Mouse (Mus musculus) C2C12 (cell line): ENCODE data around the gene Vmn1r126. TPM values are rescaled to one million over a fixed set of nuclear protein-coding genes. Genes with fewer than 3 reads are reported as not detected.
"Not testable (repeated sequence)": the region's sequence is repeated elsewhere in the genome, so short reads cannot be mapped to it uniquely, and the experiment has no call there.

Experiments
- H3K27me3 ChIP-seq: one replicate; pipeline ENCODE4 v1.6.1; 2011; ENCODE audit not compliant: control insufficient read depth, insufficient read depth, insufficient read length
- H3K36me3 ChIP-seq: one replicate; pipeline ENCODE4 v1.6.1; 2011; ENCODE audit not compliant: control insufficient read depth, insufficient read depth
- H3K4me3 ChIP-seq: one replicate; pipeline ENCODE4 v1.5.1; 2011; ENCODE audit warnings: mild to moderate bottlenecking, control low read depth; ENCODE audit not compliant: poor library complexity, insufficient read depth, severe bottlenecking
- H3K79me2 ChIP-seq: one replicate; pipeline ENCODE4 v1.6.1; 2011; ENCODE audit not compliant: control insufficient read depth, insufficient read depth
- H3K79me3 ChIP-seq: one replicate; pipeline ENCODE4 v1.6.1; 2011; ENCODE audit warnings: low read depth, control low read depth
- H3ac ChIP-seq: one replicate; pipeline ENCODE3; 2011; ENCODE audit warnings: low read depth; ENCODE audit not compliant: control insufficient read depth, insufficient read length
- long read RNA-seq, 2 experiments: library from polyadenylated mRNA; unstranded; transcript quantifications; one replicate each; pipeline ENCODE4 v2.0.0; 2019 to 2020
- polyA plus RNA-seq: library from polyadenylated mRNA; unstranded; fragments of >200 nt; fragmentation: generic; extraction: Trizol; gene quantifications from one replicate; pipeline ENCODE4 v1.2.1, GENCODE M21; 2012; ENCODE audit warnings: missing spikeins

Gene Vmn1r126
- polyA plus RNA-seq, result not detected
- long read RNA-seq, experiment 1, result 0 reads
- long read RNA-seq, experiment 2, result 0 reads

DNA sequence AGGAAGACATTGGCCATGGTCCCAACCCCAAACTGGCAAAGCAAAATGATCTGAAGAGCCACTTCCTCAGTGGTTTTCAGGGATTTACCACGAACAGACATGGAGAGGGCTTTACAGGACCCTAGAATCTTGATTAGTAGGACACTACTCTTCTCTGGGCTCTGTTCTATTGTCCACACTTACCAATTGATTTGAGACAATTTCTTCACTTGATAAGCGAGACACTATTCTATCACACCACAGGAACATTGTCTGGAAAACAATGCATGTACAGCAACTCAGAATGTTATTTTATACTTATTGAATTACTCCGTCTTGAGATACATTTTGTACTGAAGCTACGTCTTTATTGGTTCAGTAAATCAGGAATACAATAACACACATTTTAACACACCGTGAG is at the start of gene Vmn1r126:
Gene Vmn1r126, minus strand, starts transcription at position 101 of the 400 bp plus-strand sequence.
- not testable (repeated sequence) for H3K79me2 ChIP-seq, H3K27me3 ChIP-seq, H3K79me3 ChIP-seq, H3K36me3 ChIP-seq, H3ac ChIP-seq, H3K4me3 ChIP-seq

DNA sequence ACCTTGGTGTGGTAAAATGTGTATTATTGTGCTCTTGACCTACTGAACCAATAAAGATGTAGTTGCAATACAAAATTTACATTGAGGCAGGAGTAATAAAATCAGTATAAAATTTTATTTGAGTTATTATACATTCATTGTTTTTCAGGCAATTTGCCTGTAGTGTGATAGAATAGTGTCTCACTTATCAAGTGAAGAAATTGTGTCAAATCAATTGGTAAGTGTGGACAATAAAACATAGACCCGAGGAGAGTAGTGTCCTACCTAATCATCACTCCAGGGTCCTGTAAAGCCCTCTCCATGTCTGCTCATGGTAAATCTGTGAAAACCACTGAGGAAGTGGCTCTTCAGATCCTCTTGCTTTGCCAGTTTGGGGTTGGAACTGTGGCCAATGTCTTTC is 47.8 kb upstream of the Vmn1r126 start, which contains the start of gene Vmn1r128:
Gene Vmn1r128, plus strand, starts transcription at position 301 of the 400 bp plus-strand sequence.
- not testable (repeated sequence) for H3K79me3 ChIP-seq, H3ac ChIP-seq, H3K36me3 ChIP-seq, H3K4me3 ChIP-seq, H3K27me3 ChIP-seq, H3K79me2 ChIP-seq

DNA sequence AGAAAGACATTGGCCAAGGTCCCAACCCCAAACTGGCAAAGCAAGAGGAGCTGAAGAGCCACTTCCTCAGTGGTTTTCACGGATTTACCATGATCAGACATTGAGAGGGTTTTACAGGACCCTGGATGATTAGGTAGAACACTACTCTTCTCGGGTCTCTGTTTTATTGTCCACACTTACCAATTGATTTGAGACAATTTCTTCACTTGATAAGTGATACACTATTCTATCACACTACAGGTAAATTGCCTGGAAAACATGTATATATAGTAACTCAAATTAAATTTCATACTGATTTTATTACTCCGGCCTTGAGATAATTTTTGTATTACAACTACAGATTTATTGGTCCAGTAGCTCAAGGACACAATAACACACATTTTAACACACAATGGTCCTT is 18.5 kb upstream of the Vmn1r126 start, which contains the start of gene Vmn1r127:
Gene Vmn1r127, minus strand, starts transcription at position 101 of the 400 bp plus-strand sequence.
- H3K79me3 ChIP-seq, H3K79me2 ChIP-seq: not testable (repeated sequence)

DNA sequence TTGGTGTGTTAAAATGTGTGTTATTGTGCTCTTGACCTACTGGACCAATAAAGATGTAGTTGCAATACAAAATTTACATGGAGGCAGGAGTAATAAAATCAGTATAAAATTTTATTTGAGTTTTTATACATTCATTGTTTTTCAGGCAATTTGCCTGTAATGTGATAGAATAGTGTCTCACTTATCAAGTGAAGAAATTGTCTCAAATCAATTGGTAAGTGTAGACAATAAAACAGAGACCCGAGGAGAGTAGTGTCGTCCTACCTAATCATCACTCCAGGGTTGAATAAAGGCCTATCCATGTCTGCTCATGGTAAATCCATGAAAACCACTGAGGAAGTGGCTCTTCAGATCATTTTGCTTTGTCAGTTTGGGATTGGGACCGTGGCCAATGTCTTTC is 29.4 kb downstream of the Vmn1r126 start, which contains the start of gene Vmn1r125:
Gene Vmn1r125, plus strand, starts transcription at position 301 of the 400 bp plus-strand sequence.
- H3K27me3 ChIP-seq, H3K79me3 ChIP-seq, H3K79me2 ChIP-seq, H3K36me3 ChIP-seq, H3ac ChIP-seq, H3K4me3 ChIP-seq: not testable (repeated sequence)

More for the DNA sequence above, 18.5 kb upstream of the Vmn1r126 start, which contains the start of gene Vmn1r127:
- not testable (repeated sequence) for H3K4me3 ChIP-seq, H3ac ChIP-seq, H3K36me3 ChIP-seq, H3K27me3 ChIP-seq

DNA sequence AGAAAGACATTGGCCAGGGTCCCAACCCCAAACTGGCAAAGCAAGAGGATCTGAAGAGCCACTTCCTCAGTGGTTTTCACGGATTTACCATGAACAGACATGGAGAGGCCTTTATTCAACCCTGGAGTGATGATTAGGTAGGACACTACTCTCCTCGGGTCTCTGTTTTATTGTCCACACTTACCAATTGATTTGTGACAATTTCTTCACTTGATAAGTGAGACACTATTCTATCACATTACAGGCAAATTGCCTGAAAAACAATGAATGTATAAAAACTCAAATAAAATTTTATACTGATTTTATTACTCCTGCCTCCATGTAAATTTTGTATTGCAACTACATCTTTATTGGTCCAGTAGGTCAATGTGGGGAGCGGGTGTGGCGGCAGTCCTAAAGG is 40.8 kb downstream of the Vmn1r126 start, which contains the start of gene Vmn1r124:
Gene Vmn1r124, minus strand, starts transcription at position 101 of the 400 bp plus-strand sequence.
- H3K79me3 ChIP-seq, H3K27me3 ChIP-seq, H3K79me2 ChIP-seq, H3ac ChIP-seq, H3K4me3 ChIP-seq, H3K36me3 ChIP-seq: not testable (repeated sequence)

Other genes starting within 250 kb of the Vmn1r126 start
- not detected for gene Vmn1r120, start 247.7 kb downstream of the Vmn1r126 start, polyA plus RNA-seq
- gene Vmn1r121, start 203.0 kb downstream of the Vmn1r126 start, polyA plus RNA-seq, result not detected
- gene Vmn1r122, start 167.3 kb downstream of the Vmn1r126 start, polyA plus RNA-seq, result not detected
- gene Vmn1r123, start 139.3 kb downstream of the Vmn1r126 start, polyA plus RNA-seq, result not detected
- gene Gm5157, start 111.0 kb downstream of the Vmn1r126 start, polyA plus RNA-seq, result not detected
- gene Vmn1r124, start 40.9 kb downstream of the Vmn1r126 start, polyA plus RNA-seq, result not detected
- not detected for gene Vmn1r125, start 29.3 kb downstream of the Vmn1r126 start, polyA plus RNA-seq
- gene Vmn1r127, start 18.4 kb upstream of the Vmn1r126 start, polyA plus RNA-seq, result not detected
- not detected for gene Vmn1r128, start 47.9 kb upstream of the Vmn1r126 start, polyA plus RNA-seq
- gene Vmn1r129, start 59.8 kb upstream of the Vmn1r126 start, polyA plus RNA-seq, result not detected
- not detected for gene Gm6882, start 131.3 kb upstream of the Vmn1r126 start, polyA plus RNA-seq
- gene Vmn1r130, start 210.3 kb upstream of the Vmn1r126 start, polyA plus RNA-seq, result not detected
- not detected for gene Vmn1r131, start 244.6 kb upstream of the Vmn1r126 start, polyA plus RNA-seq